Mouse (Mus musculus) left cerebral cortex, postnatal 10 days (tissue): ENCODE data around the gene Gm49396. TPM values are rescaled to one million over a fixed set of nuclear protein-coding genes. Genes with fewer than 3 reads are reported as not detected.

Source experiments
- DNase-seq, 2 experiments: peaks; one replicate each; pipeline ENCODE4 v3.0.0; 2021 to 2022; ENCODE audit warnings: low spot score in 2 of 2, mixed read lengths in 1 of 2; ENCODE audit errors: extremely low spot score in 1 of 2
- intact Hi-C: fragments of 180-260 bp; cut with DNase I; formaldehyde crosslinking; loops from one replicate; pipeline ENCODE4 v1.15.1; 2025
- total RNA-seq, 2 experiments: library from RNA; stranded (reverse); gene quantifications; 2 replicates each; pipeline ENCODE4 v1.2.3; 2021

Gene Gm49396
- total RNA-seq, 2 experiments from 2014 or later = 4.2 TPM

DNA sequence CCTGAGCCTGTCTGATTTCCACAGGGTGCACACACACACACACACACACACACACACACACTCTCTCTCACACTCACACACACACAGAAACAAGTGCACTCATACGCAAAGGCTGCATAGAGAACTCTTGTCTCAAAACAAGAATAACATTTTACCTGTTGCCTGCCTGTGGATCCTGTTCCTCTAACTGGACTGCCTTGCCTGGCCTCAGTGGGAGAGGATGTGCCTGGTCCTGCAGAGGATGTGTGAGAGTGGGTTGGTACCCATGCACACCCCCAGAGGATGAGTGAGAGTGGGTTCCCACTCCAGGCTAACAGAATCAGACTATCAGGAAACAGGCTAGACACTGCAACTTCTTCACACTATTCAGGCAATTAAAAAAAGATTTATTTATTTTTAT, 12.5 kb upstream of the Gm49396 start:
- DNase-seq = no peak
- intact Hi-C loops = no loop called here

DNA sequence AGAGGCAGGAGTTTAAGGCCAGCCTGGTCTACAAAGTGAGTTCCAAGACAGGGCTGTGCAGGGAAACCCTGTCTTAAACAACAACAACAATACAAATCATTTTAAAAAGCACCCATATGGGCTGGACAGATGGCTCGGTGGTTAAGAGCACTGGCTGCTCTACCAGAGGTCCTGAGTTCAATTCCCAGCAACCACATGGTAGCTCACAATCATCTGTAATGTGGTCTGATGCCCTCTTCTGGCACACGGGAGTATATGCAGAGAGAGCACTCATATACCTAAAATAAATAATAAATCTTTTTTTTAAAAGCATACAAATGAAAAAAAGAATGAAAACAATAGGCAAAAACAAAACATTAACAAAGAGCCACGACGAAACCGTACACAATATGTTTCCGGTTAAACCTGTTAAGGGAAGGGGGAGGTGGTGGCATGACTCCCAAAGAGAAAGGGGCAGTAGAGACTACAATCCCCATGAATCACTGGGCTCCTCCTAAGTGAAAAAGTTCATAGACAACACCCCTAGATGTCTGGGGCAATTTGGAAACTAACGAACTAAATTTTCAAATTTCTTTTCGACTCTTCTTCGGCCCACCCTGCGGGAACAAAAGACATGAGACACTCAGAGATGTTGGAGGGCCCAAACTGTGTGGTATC, 11.6 kb upstream of the Gm49396 start:
- intact Hi-C loops = no loop called here
- peak in 1 of 2 experiments; percentile 47 for DNase-seq

DNA sequence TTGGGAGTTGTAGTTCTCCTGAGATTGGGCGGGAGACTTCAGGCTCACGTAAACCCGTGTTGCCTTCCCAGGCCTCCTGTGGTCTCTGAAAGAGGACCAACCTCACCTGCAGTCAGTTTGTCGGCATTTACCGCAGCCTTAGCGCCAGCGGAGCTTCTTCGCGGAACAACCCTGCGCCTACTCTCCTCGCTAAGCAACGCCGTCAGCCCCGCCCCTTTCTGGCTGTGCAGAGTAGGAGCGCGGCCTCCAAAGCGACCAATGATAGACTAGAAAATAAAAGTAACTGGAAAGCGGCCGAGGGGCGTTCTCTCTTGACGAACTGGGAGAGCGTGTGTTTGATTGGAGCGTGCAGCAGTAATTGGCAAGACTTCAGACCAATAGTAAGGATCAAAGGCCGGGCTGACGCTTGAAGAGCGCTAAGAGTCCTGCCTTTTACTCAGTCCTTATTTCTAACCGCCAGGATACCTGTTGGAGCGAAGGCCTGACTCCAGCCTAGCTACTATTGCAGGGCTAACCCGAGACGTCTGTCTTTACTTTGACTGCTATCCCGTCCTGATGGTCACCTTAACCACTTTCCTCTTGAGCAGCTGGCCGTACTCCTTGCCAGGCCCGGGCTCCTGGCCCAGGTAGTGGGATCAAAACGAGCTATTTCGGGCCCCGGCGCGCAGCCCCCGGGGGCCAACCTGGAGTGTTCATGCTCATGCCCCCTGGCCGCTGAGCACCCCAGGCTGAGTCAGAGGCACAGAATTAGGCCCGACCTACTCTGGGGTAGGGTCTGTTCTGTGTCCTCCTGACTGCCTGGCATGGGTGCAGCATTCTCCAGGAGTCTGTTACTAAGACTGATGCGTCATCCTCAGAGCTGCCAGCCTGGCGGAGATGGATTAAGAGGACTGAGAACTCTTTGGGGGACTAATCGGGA, 10.8 kb upstream of the Gm49396 start, which contains the start of the genes Hspb6 and Proser3:
Gene Hspb6 (plus strand): TSS at position 77 of the 919 bp plus-strand sequence.
Gene Proser3 (minus strand): TSS at position 198 of the 919 bp plus-strand sequence.
- intact Hi-C loops = no loop called here
- peak; percentile 98 for DNase-seq

DNA sequence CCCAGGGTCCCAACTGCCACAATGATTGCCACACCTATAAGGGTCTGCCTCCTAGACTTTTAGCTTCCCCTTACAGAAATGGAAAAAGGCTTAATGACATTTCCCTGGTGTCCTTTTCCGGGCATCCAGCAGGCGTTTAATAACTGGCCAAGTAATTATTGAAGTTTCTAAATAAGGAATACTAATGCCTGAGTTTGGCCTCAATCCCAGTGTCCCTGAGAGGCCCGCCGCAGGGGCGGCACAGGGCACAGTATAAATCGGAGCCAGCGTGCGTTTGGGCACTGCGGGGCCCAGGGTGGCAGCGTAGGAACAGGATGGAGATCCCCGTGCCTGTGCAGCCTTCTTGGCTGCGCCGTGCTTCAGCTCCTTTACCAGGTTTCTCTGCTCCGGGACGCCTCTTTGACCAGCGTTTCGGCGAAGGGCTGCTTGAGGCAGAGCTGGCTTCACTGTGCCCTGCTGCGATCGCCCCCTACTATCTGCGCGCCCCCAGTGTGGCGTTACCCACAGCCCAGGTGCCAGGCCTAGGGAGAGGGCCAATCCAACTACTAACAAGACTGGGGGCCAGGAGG, 10.0 kb upstream of the Gm49396 start:
- intact Hi-C loops = no loop called here
- DNase-seq = peak in 1 of 2 experiments; percentile 53

DNA sequence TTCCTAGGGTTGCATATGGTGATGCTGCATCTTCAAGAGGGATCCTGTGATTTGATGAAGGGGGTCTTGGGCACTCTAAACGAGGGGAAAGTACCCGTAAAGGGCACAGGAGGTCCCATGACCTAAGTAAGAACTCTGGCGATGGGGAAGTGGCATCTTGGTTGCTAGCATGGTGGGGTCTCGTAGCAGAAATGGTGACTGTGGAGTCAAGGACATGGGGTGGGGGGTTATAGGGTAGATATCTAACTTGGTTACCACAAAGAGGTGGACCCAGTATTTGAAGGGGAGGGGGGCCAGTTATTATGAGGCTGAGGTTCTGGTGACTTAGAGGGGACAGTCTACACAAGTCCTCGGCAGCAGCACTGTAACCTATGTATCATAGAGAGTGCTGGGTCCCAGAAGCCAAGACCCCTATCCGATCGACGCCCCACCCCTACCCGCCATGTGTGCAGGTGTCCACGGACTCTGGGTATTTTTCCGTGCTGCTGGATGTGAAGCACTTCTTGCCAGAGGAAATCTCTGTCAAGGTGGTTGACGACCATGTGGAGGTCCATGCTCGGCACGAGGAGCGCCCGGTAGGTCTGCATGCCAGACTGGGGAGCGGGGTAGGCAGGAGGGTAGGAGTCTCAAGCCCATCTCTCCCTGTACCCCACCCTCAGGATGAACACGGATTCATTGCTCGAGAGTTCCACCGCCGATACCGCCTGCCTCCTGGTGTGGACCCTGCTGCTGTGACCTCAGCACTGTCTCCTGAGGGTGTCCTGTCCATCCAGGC, 9.1 kb upstream of the Gm49396 start:
- peak in 1 of 2 experiments; percentile 44 for DNase-seq
- intact Hi-C loops = no loop called here

DNA sequence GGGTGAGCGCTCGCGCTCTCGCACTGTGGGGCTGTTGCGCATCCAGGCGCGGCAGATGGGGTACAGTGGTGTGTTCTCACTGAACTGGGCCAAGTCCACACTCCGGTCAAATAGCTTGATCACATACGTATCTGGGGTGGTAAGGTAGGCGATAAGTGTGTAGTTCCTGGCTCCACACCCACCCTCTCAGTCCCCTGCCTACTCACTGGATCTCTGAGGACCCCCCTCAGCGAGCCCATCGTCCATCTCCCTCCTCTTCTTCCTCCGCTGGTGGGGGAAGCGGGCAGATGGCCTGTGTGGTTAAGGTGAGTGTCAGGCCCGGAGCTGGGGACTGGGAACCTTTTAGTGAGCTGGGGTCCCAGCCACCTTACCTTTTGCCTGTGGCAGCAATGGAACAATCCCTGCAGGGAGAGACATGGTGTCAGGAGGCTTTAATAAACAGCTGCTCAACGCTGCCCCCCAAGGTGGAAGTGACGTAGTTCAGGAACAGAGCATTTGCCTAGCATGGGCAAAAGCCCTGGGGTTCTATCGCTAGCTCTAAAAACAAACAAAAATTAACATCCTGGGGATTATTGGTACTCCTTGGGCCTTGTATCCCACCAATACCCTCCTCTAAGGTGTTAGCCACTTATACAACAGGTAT, 6.1 kb upstream of the Gm49396 start:
- intact Hi-C loops = no loop called here

DNA sequence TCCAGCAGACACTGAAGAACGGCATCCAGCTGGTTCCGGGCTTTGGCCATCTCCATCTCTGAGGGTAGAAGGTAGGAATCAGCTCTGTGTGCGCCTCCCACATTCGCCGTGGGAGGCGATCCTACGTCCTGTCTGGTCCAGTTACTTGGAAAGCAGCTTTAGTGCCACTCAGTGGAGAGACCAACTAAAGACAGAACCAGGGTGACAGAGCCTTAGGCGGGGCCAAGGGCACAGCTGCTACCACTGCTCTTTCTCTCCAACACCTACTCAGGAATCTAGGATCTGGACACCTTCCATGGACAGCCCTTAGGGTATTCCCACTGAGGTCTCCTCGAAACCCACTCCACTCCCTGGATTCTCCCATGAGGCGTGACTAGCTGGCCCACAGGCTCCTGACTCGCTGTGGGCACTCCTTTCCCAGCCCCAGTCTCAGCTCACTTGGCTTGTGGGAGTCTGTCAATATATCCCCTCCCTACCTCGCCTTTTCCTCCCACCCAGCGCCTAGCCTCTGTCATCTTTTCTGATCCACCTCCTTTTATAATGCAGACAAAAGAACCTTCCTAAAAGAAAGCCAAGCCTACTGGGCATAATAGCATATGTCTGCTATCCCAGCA, 5.1 kb upstream of the Gm49396 start:
- no peak for DNase-seq
- intact Hi-C loops = no loop called here

More for the DNA sequence above, 6.1 kb upstream of the Gm49396 start:
- peak in 1 of 2 experiments; percentile 44 for DNase-seq

DNA sequence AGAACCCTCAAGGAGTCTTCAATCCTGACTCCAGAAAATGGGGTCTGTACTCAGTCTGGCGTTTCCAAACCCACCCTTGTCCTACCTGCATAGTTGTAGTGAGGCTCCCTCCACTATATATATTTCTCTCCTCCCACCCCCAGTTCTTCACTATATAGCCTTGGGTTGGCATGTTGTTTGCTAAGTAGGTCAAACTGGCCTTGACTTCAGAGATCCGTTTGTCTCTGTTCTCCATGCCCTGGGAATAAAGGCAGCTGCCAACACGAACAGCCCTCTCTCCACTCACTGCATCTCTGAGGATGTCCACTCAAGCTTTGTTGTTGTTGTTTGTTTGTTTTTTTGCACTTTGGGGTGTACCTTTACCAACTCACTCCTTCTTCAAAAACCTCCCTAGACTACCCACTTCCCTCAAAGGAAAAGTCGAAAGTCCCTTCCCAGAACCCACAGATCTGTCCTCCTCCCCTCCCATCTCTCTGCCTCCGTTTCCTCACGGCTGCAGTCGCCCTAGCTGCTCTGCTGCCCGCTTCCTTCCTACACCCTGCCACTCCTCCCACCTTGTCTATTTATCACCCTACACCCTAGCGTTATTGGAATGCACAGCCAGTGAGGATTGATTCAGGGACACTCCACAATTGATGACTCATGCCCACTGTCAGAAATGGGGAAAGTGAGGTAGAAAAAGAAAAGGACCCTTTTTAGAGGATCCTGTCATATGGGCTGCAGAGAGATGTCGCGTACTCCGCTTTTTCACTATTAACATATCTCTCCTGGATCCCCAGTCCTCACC, 4.3 kb upstream of the Gm49396 start:
- DNase-seq = no peak
- intact Hi-C loops = no loop called here

DNA sequence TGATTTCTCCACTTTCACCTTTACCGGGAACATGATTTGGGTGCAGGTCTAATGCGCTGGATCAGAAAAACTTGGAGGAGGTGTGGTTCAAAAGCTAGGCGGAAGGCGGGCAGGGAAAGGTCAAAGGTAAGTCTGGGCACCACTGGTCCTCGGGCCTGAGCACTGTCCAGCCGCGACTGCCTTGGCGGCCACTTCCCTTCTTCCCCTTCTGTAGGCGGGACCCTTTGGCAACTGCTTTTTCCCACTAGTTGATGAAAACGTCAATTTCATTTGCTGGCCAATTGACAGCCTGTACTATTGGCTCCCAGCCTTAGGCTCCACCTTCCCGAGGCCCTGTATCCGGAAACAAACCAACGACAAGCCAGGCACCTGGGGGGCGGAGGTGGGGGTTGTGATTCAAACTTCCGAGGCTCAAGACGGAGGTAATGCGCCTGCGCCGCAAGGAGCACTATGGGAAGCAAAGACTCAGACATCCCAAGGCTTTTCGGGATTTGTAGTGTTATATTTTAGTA, 3.6 kb upstream of the Gm49396 start, which contains the start of gene Lin37:
Gene Lin37 (minus strand): TSS at position 396 of the 512 bp plus-strand sequence.
- peak; percentile 98 to 99 for DNase-seq
- intact Hi-C loops = no loop called here

DNA sequence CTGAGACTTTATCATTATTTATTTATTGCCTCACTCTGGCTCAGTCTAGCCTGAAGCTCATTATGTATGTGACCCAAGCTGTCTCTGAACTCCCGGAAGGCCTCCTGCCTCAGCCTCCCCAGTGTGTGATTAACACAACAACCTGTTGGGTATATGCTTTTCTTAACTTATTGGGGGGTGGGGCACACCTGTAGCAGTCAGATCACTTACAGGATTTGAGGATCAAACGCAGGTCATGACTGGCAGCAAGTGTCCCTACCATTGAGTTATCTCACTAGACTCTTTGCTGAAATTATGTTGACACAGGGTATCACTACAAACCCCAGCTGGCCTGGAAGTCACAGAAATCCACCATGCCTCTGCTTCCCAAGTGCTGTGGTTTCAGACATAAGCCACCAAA, 2.8 kb upstream of the Gm49396 start:
- intact Hi-C loops = no loop called here

DNA sequence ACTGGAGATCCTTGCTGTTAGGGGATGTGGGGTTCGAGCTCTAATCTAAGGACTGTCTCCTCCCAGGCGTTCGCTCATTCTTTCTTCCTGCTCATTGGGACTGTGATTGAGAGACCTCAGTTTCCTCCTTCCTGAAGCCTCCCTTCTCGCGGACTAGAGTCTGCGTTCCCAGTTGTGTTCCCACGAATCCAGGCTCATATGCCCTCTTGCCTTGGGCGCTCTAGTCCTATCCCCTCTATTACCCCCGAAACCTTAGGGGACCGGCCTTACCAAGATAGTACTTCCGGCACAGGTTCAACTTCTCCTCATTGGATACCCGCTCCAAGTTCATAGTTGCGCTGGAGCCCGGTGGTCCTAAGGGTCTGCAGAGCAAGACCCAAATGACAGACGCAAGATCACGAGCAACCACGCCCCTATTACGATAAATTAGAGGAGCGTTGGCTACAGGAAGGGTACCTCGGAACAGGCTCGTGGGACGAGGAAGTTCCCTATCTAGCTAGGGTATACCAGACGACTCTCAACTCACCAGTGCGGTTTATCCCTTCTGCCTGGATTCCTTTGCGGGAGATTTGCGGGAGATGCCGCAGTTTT, 523 bp upstream of the Gm49396 start:
- intact Hi-C loops = no loop called here

More for the DNA sequence above, 2.8 kb upstream of the Gm49396 start:
- DNase-seq = no peak

DNA sequence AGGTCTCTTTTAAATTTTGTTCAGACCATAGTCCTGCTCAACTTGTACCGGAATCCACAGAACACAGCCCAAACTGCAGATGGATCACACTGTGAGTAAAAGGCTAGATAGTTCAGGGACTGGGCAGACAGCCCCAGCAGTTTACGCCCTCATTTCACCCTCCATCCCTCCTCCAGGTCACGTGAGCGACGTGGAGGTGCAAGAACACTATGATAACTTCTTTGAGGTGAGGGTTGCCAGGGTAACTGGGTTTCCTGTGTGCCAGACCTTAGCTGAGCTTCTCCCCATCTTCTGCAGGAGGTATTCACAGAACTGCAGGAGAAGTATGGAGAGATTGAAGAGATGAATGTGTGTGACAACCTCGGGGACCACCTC, 749 bp downstream of the Gm49396 start:
- intact Hi-C loops = no loop called here

More for the DNA sequence above, 523 bp upstream of the Gm49396 start:
- peak in 1 of 2 experiments; percentile 37 for DNase-seq

DNA sequence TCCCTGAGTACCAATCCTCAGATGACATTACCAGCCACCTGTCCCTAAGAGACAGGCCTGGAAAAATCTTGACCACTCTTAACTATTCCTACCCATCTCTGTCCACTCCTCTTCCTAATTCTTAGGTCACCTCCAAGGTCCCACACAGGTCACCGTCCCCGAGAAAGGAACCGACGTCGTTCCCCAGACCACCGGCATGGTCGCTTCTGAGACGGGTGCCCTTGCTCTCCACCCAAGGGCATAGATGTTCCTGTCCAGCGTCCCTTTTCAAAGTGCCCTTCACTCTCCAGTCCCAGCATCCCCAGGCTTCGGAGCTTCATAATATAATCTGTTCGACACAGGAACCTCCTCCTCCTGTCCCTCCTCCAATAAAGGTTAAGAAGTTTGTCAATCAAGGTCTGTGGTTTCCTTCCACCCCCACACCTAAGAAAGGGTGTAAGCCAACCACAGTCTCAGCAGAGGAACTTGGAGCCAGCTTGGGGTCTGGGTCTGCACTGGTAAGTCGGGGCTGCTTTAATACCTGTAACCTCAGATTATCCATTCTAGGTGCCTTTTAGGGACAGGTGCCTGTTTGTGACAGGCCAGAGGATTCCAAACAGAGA, 1.9 kb downstream of the Gm49396 start, which contains the start of gene Igflr1:
Gene Igflr1 (plus strand): TSS at position 458 of the 602 bp plus-strand sequence.
- intact Hi-C loops = no loop called here
- DNase-seq = no peak

More for the DNA sequence above, 749 bp downstream of the Gm49396 start:
- DNase-seq = no peak

DNA sequence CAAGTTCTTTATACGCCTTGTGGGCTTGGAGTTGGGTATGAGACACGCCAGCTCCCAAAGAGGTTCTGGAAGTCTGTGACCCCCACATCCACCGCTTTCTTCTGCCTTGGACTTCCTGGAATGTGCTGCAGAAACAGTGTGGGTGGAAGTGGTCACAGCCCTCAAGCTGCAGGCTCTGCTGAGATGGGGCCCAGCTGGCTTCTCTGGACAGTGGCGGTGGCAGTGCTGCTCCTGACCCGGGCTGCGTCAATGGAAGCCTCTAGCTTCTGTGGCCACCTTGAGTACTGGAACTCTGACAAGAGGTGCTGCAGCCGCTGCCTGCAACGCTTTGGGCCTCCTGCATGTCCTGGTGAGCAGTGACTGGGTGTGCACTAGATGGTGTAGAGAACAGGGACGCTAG, 2.9 kb downstream of the Gm49396 start:
- intact Hi-C loops = no loop called here
- DNase-seq = no peak

DNA sequence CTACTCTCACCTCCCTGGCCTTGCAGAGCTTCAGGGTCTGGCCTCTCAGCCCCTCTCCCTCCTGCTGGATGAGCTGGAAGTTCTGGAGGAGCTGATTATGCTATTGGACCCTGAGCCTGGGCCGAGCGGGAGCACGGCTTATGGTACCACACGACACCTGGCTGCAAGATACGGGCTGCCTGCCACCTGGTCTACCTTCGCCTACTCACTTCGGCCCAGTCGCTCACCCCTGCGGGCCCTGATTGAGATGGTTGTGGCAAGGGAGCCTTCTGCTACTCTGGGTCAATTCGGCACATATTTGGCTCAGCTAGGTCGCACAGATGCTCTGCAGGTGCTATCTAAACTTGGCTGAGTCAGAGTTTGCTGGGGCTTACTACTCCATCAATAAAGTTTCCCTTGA, 4.4 kb downstream of the Gm49396 start:
- intact Hi-C loops = no loop called here
- DNase-seq = no peak

DNA sequence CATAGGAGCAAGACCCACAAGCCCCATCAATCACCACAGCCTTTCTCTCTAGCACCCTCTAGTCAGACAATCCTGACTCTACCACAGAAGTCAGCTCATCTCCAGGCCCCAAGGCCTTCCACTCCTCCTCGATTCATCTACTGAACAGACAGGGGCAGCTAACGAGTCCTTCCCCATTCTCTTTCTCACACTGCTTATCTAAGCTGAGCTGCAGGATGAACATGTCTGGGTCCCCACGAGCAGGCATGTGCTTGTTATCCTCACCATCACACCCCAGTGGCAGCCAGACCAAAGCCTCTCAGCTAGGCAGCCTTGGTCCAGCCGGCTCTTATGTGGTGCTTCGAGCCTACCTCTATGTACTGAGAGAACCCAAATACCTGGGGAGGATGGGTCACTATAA, 9.2 kb downstream of the Gm49396 start:
- no peak for DNase-seq
- intact Hi-C loops = no loop called here
